Mouse (Mus musculus): ENCODE measurements at regions not wholly inside any gene's neighbourhood (a gene's known extent, or its start where the extent isn't known, plus 50 kb on each side); places are given as distances from the start of the nearest gene placed in this dataset.
A peak's percentile ranks its signal among the peaks of the same experiment; 100 is the strongest.

GRCm38 (mm10) chr13:37606250-37606649 is 171.9 kb upstream of the Rreb1 start:
- no peak for DNase-seq (ENCODE audit: low read depth in 1 of 2, low spot score in 2 of 2)

DNA sequence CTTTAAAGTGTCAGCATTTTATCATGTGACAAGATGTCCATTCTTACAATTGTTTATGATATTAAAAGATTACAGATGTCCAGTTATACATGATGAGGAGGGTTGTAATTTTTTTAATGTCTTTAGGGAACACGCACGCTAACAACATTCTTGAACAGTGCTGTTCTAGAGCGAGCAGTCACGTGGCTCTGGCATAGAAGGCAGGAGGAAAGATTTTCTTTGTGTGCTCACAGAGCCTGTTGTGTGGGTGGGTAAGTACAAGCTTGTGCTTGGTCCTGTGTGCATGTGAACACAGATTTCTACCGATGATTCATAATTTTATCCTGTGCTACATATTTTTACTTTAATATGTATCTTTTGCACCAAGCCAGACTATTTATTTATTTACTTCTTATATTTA is 169.1 kb upstream of the Rreb1 start:
- no peak for DNase-seq (ENCODE audit: low read depth in 1 of 2, low spot score in 2 of 2)

DNA sequence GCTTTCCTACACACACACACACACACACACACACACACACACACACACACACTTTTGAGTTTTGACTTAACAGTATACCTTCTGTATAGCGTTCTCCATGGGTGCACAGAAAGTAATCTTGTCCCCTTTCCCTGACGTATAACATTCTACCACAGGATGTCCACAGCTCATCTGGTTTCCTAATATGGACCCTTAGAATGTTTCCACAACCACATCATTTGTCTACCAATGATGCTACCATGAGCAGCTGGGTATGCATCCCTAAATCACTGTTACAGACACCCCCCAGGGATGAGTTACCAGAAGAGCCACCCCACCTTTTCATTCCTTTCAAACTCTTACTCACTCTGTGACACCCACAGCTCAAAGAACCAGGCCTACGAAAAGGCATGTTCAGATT is 166.8 kb upstream of the Rreb1 start:
- DNase-seq (ENCODE audit: low read depth in 1 of 2, low spot score in 2 of 2) = no peak

DNA sequence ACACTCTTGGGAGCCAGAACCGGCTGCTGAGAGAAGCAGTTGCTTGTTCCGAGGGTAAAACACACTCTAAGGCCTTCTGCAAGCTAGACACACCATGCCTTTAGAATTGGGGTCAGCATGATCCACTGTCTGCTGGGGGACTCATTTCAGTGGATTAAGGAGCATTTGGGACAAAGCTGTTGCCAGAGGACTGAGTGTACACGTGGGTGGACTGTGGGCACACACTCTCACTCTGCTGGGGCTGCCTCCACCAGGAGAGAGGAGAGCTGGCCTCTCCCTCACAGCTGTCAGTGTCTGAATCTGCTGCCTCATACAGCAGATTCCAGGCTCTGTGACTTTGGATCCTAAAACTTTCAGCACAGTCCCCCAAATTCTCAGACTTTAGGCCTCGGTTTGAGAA is 161.2 kb upstream of the Rreb1 start:
- no peak for DNase-seq (ENCODE audit: low read depth in 1 of 2, low spot score in 2 of 2)

GRCm38 (mm10) chr13:37619841-37620725 is 158.1 kb upstream of the Rreb1 start:
- peak; percentile 53 to 74 for DNase-seq (ENCODE audit: low read depth in 1 of 2, low spot score in 2 of 2)

DNA sequence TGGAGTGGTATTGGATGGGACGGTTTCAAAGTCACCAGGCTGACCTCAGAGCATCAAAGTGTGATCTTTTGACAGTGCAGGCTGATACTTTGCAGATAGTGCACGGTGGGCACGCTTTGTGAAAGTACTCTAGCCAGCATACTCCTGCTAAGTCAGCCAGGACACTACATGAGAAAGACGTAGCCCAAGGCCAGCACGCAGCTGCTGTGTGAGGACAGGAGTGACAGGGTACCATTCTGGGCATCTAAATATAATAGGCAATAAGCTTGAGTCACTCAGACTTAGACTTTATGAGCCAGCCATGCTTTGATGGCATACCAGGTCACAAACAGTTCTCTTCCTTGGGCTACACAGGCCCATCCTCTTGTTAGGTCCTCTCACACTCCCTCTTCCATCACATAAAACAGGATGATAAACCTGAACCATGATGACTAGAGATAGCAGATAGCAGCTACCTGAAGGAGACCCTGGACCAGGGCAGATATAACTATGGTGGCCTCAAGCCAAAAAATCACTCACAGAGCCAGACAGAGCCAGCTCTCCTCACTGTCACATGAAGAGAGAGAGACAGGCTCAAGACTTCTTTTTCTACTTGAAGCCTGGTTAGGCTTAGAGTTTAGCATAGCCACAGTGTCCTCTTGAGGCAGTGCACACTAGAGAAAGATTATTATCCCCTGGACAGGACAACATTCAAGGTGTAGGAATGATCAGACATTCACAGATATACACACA is 156.7 kb upstream of the Rreb1 start:
- no peak for DNase-seq (ENCODE audit: low read depth in 1 of 2, low spot score in 2 of 2)

DNA sequence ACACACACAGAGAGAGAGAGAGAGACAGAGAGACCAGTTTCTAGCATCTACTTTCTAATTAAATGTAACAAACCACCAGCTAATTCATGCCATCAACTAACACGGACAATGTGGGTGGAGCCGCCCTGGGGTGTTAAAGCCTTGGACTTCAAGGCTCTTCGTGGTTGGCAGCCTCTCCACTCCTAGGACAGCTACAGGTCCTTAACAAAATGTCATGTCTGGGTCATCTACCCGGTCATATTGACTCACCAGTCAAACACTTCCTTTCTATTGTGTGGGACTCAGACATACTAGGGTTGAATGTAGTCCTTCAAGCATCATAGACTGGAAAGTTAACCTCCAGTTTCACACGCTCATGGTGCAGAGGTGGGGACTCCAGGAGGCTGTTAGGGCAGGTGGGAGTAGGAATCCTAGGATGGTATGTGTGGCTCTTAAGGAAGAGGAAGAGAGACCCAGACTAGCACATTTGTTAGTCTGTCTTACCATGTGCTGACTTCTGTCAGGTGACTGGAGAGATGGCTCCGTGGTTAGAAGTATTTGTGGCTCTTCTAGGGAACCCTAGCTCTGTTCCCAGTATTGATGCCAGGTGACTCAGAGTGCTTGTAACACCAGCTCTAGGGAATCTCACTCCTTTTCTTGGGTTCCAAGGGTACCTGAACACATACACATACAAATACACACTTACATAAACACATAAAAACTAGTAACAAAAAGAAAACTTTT is 155.7 kb upstream of the Rreb1 start:
- DNase-seq (ENCODE audit: low read depth in 1 of 2, low spot score in 2 of 2) = no peak

DNA sequence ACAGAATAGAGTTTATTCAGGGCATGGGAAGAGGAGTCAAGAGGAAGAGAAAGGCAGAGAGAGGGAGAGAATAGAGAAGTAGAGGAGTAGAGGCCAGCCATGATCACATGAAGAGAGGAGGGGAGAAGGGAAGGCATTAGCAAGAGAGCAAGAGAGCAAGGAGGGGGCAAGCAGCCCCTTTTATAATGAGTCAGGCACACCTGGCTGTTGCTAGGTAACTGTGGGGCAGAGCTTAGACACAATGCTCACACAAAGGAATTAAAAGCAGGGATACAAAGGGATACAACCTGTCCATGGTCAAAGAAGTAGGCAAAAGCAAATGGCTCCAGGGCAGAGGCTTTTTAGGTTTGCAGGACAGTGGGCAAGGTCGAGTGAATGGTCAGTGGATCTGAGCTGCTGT is 153.5 kb upstream of the Rreb1 start:
- no peak for DNase-seq (ENCODE audit: low read depth in 1 of 2, low spot score in 2 of 2)

GRCm38 (mm10) chr13:37625532-37626235 is 152.5 kb upstream of the Rreb1 start:
- DNase-seq (ENCODE audit: low read depth in 1 of 2, low spot score in 2 of 2) = no peak

- no peak for DNase-seq (ENCODE audit: low read depth in 1 of 2, low spot score in 2 of 2)
Observed at GRCm38 (mm10) chr13:37628391-37629270, 149.6 kb upstream of the Rreb1 start.

GRCm38 (mm10) chr13:37629271-37629899 is 148.8 kb upstream of the Rreb1 start:
- DNase-seq (ENCODE audit: low read depth in 1 of 2, low spot score in 2 of 2) = no peak

DNA sequence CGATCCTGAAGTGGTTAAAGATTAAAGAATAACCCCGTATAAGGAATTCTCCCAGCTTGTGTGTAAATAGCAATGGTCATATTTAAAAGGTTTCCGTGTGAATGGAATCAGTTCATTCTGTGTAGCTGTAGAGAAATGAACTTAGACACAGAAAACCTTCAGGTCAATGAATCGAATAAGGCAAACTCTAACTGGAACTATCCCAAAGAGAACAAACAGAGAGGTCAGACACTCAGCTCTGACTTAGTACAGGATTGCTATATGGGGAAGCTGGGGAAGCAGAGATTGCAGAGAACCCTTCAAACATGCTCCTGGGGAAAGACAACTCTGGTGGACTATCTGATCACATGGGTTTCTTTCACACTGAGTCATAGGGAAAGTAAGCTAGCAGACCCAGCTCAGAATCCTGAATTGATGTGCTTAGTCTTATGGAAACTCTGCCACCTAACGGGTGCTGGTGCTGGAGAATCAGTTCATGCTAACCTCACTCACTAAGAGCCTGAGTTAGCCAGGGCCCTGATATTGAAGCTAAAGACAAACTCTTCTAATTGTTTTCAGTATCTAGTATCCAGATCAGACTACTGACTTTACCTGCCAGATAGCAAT is 145.3 kb upstream of the Rreb1 start:
- no peak for DNase-seq (ENCODE audit: low read depth in 1 of 2, low spot score in 2 of 2)

- DNase-seq (ENCODE audit: low read depth in 1 of 2, low spot score in 2 of 2) = no peak
Observed at GRCm38 (mm10) chr13:37636363-37636762, 141.8 kb upstream of the Rreb1 start.

- no peak for DNase-seq (ENCODE audit: low read depth in 1 of 2, low spot score in 2 of 2)
Observed at GRCm38 (mm10) chr13:37637151-37637550, 141.0 kb upstream of the Rreb1 start.

- no peak for DNase-seq (ENCODE audit: low read depth in 1 of 2, low spot score in 2 of 2)
Observed at GRCm38 (mm10) chr13:37638071-37638511, 140.1 kb upstream of the Rreb1 start.

DNA sequence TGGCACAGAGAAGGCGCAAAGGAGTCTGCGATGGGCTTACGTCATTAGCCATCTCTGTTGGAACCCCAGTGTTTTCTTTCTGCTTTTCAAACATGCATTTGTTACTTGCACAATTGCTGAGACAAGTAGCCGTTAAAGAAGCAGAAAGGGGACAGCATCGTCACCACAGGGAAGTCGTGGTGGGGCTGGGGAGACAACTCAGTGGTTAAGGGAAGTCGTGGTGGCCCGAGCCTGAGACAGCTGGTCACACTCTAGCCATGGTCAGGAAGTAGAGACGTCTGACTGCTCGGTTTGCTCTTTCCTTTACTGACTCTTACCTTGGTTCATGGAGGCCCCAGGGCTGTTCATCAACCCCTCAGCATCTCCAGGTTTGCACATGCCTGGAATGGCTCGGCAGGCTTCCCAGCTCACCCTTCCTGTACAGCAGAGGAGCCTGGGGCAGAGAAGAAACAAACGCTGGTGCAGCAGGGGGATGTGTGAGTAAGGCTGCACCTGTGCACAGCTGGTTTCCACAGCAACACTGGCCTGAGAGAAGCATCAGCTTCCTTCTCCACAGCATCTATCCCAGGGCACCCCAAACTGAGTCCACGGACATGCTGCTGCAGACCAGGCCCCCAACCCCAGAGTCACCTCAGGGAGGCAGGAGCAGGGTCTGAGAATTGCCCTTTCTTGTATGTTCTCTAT is 135.6 kb upstream of the Rreb1 start:
- DNase-seq (ENCODE audit: low read depth in 1 of 2, low spot score in 2 of 2) = peak; percentile 54 to 56

- no peak for DNase-seq (ENCODE audit: low read depth in 1 of 2, low spot score in 2 of 2)
Observed at GRCm38 (mm10) chr13:37644751-37645181, 133.4 kb upstream of the Rreb1 start.

DNA sequence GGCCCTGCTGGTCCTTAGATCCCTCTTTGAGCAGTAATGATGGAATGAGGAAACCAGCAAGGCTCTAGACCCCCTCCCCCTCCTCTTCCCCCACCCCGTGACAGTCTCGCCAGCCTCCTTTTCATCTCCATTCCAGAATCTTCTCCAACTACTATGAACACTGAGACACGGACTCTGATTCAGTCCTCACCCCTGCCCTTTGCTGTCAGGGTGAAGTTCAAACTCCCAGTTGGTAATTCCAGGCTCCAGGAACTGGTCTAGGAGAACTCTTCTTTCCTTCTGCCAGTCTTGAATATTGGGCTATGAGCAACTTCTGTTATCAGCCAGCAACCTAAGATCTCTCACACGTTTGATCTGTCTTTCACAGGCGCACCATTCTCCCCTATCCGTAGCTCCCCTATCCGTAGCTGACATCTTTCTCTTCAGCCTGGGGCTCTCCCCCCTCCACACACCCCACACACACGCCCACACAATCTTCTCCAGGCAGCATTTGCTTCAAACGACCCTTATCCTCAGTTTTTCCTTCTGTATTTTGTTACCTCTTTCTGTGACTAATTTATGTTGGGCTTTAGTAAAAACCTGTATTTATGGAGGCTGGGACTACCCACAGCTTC is 128.6 kb upstream of the Rreb1 start:
- DNase-seq (ENCODE audit: low read depth in 1 of 2, low spot score in 2 of 2) = no peak

Measured in monocyte, adult 2 months (primary cell).